Mouse (Mus musculus) fat pad, adult 2 months (tissue): ENCODE data around the gene Sdhaf3.
"Not testable (repeated sequence)": the region's sequence is repeated elsewhere in the genome, so short reads cannot be mapped to it uniquely, and the experiment has no call there.

Experiments
- DNase-seq: peaks from one replicate; pipeline ENCODE4 v3.0.0-alpha.2; 2011; ENCODE audit warnings: low read depth, low spot score; ENCODE audit errors: extremely low read depth

The Sdhaf3 gene

GRCm38 (mm10) chr6:6955764-6956561 is at the start of gene Sdhaf3:
Gene Sdhaf3 (plus strand): TSS chr6:6956004.
- DNase-seq, result peak; percentile 47

- DNase-seq, result peak; percentile 5
These were observed 46.2 kb upstream of the Sdhaf3 start for GRCm38 (mm10) chr6:6909586-6909985.

DNA sequence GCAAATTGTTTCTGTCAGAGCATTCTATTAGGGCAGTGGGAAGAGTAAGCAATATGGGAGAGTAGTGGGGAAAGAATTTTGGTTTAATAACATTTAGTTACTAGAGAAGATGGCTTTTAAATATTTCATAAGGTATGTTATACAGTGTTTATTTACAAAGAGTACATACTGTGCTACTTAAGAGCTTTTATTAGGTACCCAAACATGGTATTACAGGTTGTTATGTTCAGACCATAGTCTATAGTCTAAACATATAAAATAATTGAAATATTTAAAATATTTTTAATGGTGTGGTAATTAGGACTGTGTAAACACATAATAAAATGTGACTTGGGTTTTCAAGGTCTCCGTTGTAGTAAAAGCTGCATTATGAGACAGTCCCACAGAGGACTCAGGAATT is 41.5 kb upstream of the Sdhaf3 start:
- no peak for DNase-seq

DNA sequence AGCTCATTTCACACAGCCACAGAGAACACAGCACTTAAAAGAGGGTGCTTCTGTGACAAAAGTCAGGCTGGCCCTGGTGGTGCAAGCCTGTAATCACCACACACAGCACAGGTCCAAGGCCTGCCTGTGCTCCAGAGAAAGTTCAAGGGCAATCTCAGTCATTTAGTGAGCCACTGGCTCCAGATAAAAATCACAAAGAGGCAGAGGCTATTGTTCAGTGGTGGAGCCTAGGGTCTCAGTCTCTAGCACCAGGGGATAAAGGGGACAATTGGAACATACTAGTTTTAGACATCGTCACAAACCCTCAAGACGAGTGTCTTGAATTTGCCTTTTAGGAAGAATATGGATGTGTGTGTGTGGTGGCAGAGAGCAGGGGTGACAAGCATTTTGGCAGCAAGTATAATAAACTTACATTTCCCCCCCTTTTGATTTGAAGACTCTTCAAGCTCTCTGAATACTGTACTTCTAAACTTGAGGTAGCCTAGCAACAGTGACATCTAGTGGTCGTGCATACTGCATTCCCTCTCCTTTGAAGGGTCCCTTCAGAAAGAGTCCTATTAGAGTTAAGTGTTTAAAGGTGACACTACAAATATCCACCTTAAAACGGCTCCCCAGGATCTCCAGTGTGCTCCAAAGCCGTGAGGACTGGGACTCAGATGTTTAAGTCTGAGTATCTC is 40.8 kb upstream of the Sdhaf3 start:
- DNase-seq, result no peak

- DNase-seq, result no peak
These were observed 40.3 kb upstream of the Sdhaf3 start for GRCm38 (mm10) chr6:6915526-6915915.

GRCm38 (mm10) chr6:6917334-6917733 is 38.5 kb upstream of the Sdhaf3 start:
- DNase-seq, result no peak

DNA sequence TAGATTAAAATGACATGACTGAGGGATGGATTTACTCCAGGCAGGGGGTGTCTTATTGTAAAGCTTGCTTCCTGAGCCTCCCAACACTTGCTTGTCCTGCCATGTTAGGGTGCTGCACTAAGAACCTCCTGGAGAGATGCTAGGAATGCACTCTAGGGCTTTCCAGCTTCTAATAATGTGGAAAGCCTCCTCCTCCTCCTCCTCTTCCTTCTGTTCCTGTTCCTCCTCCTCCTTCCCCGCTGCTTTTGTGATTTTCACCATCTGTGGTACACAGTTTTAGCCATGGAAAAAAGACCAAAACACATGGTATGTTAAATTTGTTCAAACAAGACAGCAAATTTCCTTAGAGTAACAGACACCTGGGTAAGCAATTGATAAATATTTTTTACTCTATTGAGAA is 30.5 kb upstream of the Sdhaf3 start:
- DNase-seq, result no peak

- DNase-seq, result no peak
These were observed 25.0 kb upstream of the Sdhaf3 start for GRCm38 (mm10) chr6:6930831-6931230.

DNA sequence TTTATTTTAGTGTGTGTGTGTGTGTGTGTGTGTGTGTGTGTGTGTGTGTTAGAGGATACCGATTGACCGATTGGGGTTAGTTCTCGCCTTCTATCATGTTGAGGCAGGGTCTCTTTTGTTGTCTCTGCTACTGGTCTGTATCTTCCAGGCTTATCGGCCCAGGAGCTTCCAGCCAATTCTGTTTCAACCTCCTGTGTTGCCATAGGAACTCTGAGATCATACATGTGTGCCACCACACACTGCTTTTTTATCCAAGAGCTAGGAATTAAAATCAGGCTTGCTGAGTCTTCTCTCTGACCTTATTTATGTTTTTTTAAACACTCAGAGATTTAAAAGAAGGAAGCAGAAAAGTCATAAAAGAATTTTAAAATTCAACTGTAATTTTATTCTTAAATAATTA is 24.3 kb upstream of the Sdhaf3 start:
- DNase-seq, result no peak

DNA sequence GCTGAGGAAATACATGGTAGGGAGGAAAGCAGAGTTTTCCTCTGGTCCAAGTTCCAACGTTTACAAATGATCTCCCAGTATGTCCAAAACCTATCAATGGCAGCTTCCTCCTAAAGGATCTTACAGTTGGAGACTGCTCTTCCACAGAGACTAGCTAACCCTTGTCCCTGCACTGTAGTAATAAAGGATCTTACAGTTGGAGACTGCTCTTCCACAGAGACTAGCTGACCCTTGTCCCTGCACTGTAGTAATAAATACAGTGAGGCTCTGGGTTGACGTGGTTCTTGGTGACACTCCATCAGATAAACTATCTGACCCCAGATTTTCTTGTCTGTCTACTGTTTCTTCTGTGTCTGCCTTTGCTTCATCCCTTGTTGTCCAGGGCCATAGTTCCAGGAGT is 15.0 kb upstream of the Sdhaf3 start:
- DNase-seq, result no peak

DNA sequence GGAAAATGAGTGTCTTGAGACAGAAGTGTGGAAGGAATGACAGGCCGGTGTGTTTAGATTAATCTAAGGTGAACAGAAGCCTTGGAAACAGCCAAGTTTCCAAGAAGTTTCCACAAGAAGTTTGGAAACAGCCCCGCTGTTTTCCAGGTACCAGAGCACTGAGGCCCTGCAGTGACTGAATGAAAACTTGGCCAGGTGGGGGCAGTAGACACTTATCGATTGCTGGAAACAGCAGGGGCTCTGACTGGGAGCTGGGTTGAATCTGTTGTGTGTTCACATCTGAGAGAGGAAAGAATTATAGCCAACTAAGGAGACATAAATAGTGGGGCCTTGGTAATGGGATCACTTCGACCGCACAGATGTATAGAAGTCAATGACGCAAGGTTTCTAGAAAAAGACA is 13.0 kb upstream of the Sdhaf3 start:
- DNase-seq, result no peak

DNA sequence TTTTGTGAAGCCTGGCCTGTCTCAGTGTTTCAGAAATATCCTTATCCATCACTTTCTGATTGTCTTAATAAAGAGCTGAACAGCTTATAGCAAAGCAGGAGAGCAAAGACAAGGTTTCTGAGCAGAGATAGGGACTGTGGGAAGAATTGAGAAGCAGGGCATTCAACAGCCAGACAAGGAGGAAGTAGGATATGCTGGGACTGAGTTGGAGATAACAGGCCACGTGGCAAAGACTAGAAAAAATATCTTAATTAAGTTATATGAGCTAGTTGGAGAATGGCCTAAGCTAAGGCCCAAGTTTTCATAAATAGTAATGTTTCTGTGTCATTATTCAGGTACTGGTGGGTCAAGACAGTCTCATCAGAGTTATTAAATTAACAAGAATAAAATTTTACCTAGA is 8.2 kb upstream of the Sdhaf3 start:
- DNase-seq, result no peak

- DNase-seq, result no peak
These were observed 425 bp upstream of the Sdhaf3 start for GRCm38 (mm10) chr6:6955395-6955763.

- not testable (repeated sequence) for DNase-seq
These were observed 3.4 kb downstream of the Sdhaf3 start for GRCm38 (mm10) chr6:6959234-6959633.

DNA sequence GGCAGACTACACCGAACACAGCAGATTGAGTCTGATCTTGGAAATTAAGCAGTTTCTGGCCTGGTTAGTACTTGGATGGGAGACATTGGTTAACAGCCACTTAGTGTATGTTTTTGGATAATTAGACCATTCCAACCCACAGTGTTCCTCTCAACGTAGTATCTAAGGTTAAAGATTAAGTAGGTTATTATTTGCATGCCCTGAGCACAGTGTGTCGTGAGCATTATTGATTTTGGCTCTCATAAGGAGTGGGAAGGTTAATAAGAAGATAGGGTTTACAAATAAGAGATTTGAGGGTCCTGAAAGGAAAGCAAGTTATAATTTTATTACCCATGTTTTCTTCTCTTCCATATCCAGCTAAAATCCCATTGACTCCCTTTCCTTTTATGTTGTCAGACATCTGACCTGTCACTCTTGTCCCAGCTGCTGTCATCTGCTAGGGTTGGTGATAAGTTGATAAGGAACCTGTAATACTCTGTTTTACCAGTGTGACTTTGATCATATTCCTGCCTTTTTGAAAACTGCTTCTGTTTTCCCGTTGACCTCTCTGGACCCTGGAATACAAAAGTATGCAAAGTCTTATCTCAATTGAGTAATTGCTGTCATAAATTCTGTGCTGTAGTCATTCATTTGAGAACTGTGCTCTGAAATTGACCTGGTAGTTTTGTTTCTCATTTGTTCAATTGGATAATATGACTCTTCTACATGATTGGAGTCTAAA is 41.6 kb downstream of the Sdhaf3 start:
- DNase-seq, result no peak

DNA sequence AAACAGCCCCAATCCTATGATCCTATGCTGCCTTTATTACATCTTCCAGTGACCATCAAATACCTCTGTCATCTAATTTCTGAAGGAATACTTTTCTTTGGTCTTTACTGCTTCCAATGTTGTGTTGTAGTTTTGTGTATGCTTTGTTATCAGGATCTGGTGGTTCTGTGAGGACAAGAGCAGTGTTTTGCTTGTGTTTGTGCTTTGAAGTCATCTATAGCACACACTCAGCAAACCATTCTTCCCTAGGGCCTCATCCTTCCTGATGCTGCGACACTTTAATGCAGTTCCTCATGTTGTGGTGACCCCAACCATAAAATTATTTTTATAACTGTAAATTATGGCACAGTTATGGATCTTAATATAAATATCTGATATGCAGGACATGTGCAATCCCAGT is 42.2 kb downstream of the Sdhaf3 start:
- DNase-seq, result no peak

DNA sequence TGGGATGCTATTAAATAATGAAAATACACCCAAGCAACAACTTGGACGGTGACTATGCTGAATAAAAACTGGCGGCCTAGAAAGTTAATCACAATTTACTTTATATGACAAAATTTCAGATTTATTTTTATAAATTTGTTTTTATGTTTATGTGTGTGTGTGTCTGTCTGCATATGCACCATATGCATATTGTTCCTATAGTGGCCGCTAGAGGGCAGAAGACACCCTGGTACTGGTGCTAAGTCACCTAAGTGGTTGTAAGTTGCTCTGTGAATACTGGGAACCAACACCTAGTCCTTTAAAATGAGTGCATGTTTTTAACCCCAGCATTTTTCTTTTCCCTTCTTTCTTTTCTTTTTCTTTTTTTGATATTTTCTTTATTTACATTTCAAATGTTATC is 43.2 kb downstream of the Sdhaf3 start:
- DNase-seq, result no peak

DNA sequence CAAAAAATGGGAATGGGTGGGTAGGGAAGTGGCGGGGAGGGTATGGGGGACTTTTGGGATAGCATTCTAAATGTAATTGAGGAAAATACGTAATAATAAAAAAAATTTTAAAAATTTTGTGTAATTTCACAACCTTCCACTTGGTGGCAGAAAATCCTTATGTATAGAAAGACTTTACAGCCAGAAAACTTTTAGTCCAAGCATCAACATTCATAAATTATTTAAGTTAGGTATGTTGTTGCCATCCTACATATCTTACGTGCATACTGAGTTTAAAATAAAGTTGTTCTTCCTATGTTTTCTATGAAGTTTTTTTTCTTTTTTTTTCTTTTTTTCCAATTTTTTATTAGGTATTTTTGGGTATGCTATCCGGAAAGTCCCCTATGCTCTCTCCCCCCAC is 47.3 kb downstream of the Sdhaf3 start:
- no peak for DNase-seq

DNA sequence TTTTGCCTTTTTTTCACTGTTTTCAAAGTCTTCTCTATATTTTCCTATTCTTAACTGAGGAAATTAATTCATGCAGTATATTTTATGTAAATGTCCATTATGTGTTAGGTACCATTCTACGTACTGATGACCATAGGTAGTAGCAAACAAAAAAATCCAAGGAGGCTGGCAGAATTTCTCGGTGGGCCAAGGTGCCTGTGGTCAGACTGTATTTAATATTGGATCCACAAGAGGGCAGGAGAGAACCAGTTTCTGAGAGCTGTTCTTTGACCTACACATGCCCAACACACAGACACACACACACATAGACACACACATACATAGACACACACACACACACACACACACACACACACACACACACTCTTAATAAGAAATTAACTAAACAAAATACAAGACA is 48.2 kb downstream of the Sdhaf3 start:
- no peak for DNase-seq

DNA sequence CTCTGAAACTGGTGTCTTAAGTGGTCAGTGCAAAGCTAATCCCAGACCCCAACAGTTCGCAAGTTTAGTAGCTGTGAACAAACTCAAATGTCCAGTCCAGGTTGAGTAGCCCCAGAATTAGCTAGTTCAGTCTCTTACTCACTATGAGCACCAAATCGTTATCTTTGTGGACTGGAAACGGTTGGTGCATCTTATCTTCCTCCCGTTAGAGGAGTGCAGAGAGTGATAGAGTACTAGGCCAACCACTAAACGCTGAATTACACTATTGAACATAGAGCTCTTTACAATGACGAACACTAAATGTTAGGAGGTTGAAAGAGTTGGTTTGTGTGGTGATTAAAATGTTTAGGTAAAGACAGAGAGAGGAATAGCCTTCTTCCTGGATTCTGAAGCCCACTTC is 82.3 kb downstream of the Sdhaf3 start:
- no peak for DNase-seq

DNA sequence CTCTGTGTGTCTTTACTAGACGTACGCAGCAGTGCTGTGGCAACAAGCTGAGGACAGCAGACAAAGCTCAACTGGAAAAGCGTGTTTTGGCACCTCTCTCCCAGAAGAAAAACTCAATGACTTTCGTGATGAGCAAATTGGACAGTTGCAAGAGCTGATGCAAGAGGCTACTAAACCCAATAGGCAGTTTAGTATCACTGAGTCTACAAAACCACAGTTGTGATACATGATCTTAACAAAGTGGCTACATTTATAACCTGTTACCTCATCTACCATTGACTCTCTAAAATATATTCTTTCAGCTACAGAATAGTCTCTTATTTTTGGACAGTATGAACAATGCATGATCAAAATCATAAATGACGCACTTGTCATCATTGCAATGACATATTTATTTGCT is 83.0 kb downstream of the Sdhaf3 start:
- no peak for DNase-seq

DNA sequence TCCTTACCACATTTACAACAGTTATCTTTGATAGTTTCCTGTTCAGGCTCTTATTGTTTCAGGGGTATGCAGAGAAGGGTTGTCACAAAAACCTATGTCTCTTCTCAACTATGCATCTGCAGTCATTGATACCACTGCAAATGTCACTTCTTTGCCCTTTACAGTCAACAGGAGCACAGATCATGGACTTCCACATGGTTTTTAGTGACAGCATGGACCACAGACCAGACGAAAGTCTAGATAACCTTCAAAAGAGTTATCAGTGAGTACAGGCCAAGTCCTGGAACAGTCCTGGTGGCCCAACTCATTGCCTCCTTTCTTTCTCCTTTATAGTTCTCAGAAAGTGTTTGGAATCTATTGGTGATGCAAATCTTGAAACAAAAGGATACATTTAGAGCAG is 86.1 kb downstream of the Sdhaf3 start:
- DNase-seq, result no peak
